Mouse (Mus musculus) left cerebral cortex, adult 9 months (tissue): ENCODE results near the gene Fbxo4.
A peak's percentile ranks its signal among the peaks of the same experiment; 100 is the strongest.

Experiments
- DNase-seq, 2 experiments: peaks; one replicate each; pipeline ENCODE4 v3.0.0; 2022; ENCODE audit warnings: low spot score in 2 of 2

Gene Fbxo4

GRCm38 (mm10) chr15:3979871-3980270, 498 bp upstream of the Fbxo4 start:
- DNase-seq = no peak

GRCm38 (mm10) chr15:3978279-3978678, 1.1 kb downstream of the Fbxo4 start:
- DNase-seq = no peak

- no peak for DNase-seq
Observed at GRCm38 (mm10) chr15:3973300-3973699, 6.1 kb downstream of the Fbxo4 start.

GRCm38 (mm10) chr15:3970193-3970592, 9.2 kb downstream of the Fbxo4 start:
- no peak for DNase-seq

- DNase-seq = no peak
Observed at GRCm38 (mm10) chr15:3969743-3970142, 9.6 kb downstream of the Fbxo4 start.

GRCm38 (mm10) chr15:3962251-3962650, 17.1 kb downstream of the Fbxo4 start:
- DNase-seq = no peak

GRCm38 (mm10) chr15:3960094-3960493, 19.3 kb downstream of the Fbxo4 start:
- DNase-seq = no peak

- peak in 1 of 2 experiments; percentile 70 for DNase-seq
Observed at GRCm38 (mm10) chr15:3957982-3958381, 21.4 kb downstream of the Fbxo4 start.

- peak in 1 of 2 experiments; percentile 16 for DNase-seq
Observed at GRCm38 (mm10) chr15:3954971-3955370, 24.4 kb downstream of the Fbxo4 start.

- DNase-seq = no peak
Observed at GRCm38 (mm10) chr15:3938132-3938531, 41.2 kb downstream of the Fbxo4 start.

- DNase-seq = no peak
Observed at GRCm38 (mm10) chr15:3936056-3936455, 43.3 kb downstream of the Fbxo4 start.

- DNase-seq = no peak
Observed at GRCm38 (mm10) chr15:3933466-3933865, 45.9 kb downstream of the Fbxo4 start.

- no peak for DNase-seq
Observed at GRCm38 (mm10) chr15:3931931-3932330, 47.4 kb downstream of the Fbxo4 start.
